Mouse (Mus musculus) olfactory bulb, adult 2 months (tissue): ENCODE measurements around the gene Tmem189. TPM values are rescaled to one million over a fixed set of nuclear protein-coding genes. Genes with fewer than 3 reads are reported as not detected.

Source experiments
- H3K27ac ChIP-seq: fragments of 200-500 bp; 2 replicates; pipeline ENCODE4 v1.5.1; 2012; ENCODE audit warnings: low read depth, low read length; ENCODE audit not compliant: insufficient read depth
- H3K4me1 ChIP-seq: fragments of 200-500 bp; 2 replicates; pipeline ENCODE4 v1.6.1; 2012; ENCODE audit warnings: low read length; ENCODE audit not compliant: control insufficient read depth, insufficient read depth
- H3K4me3 ChIP-seq: fragments of 200-500 bp; 2 replicates; pipeline ENCODE4 v1.5.1; 2012; ENCODE audit warnings: mild to moderate bottlenecking, low read depth, low read length, moderate library complexity; ENCODE audit not compliant: insufficient read depth
- CTCF ChIP-seq: fragments of 200-500 bp; IDR thresholded peaks from 2 replicates; pipeline ENCODE4 v1.5.1; 2012; ENCODE audit warnings: low read depth, mild to moderate bottlenecking, low read length, moderate library complexity; ENCODE audit not compliant: insufficient read depth
- POLR2A ChIP-seq: fragments of 200-500 bp; IDR thresholded peaks from 2 replicates; pipeline ENCODE4 v1.6.1; 2012; ENCODE audit warnings: mild to moderate bottlenecking, low read depth, low read length, moderate library complexity; ENCODE audit not compliant: insufficient read depth
- WGBS: fragments of 180-500 bp; shearing (Covaris S2); methylation state at CpG from one replicate; pipeline ENCODE4 v1.1.7; 2018; 5-methylcytosine and 5-hydroxymethylcytosine counted together
- polyA plus RNA-seq: library from polyadenylated mRNA; stranded (reverse); fragments of >200 nt; gene quantifications from 2 replicates; pipeline ENCODE4 v1.2.4, GENCODE M21; 2012; ENCODE audit warnings: low replicate concordance; ENCODE audit not compliant: missing spikeins, insufficient read depth, insufficient read length

Gene Tmem189
- polyA plus RNA-seq, 1 experiment: 167 TPM

DNA sequence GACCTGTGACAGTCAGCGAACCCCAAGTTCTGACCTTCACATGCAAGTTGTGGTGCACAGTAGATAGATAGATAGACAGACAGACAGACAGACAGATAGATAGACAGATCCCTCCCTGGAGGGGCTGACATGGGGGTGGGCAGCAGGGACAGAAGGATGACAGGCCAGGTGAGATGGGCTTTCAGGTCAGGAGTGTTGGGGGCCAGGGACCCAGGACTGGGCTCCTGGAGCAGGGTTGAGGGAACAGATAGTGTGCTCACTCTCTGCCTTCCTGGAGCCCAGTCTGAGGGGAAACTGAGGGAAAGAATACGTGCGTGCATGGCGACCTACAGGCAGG lies 2.4 kb downstream of the Tmem189 start:
- TF ChIP-seq CTCF (no peak), POLR2A (no peak)
- Histone ChIP-seq H3K4me3 (no peak overlapping the region), H3K27ac (no peak overlapping the region), H3K4me1 (peaks cover 29% of the 10 kb centered on the region)
- WGBS: 98% methylated on average over 4 of the region's 4 CpGs

DNA sequence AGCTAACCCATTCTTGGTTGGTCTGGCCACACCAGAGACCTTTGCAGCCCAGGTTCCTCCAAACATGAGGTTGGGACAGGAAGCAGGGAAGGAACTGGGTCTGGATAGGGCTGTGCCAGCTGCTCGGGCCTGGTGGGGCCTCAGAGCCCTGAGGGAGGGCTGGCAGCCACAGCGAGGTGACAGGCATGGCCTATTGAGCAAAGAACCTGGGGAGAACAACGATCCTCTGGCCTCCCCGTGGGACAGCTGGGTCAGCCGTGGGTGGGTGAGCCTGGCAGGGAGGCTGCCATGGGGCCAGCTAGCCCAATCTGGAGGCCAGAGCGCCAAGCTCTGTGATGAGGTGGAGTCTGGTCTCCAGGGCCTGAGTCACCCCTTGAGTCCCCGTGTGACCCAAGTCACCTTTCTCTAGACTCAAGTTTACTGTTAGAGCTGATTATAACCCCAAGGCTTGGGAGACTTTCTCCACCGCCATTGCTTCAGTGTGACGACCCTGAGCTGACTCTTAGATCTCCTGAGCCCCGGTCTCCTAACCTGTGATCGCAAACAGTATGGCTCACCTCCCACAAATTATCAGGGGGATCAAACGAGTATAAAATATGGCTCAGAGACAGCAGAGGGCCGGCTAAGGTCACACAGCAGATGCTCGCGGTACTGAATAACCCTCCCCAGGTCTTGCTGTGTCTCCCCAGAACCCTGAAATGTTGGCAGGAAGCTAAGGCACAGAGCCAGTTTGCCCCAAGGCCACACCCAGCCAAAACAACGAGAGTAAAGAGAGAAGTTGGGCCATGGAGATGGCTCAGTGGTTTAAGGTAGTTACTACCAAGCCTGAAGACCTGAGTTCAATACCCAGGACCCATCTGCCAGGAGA lies 3.0 kb downstream of the Tmem189 start:
- peaks cover 24% of the 10 kb centered on the region for H3K4me1 ChIP-seq
- TF ChIP-seq POLR2A (no peak), CTCF (no peak)
- H3K4me3 ChIP-seq: no peak overlapping the region
- 85% methylated on average over 16 of the region's 16 CpGs for WGBS
- no peak overlapping the region for H3K27ac ChIP-seq

DNA sequence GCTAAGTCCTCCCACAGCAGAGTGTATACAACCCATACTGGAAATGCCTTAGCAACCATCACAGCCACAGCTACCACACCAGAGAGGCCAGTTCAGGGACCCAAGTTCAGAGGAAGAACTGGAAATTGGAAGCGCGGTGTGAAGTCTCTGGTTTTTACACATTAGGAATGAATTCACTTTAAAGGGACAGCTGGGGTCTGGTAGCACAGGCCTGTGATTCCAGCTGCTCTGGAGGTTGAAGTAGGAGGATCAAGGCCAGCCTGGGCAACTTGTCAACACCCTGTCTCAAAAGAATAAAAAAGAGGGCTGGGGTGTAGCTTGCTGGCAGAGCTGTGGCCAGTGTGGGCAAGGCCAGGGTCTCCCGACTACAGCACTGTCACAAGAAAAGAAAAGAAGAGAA lies 3.8 kb downstream of the Tmem189 start:
- peaks cover 16% of the 10 kb centered on the region for H3K4me1 ChIP-seq
- no peak overlapping the region for H3K4me3 ChIP-seq
- H3K27ac ChIP-seq: no peak overlapping the region
- whole genome bisulfite sequencing: 71% methylated on average over 3 of the region's 3 CpGs
- TF ChIP-seq CTCF: no peak
- TF ChIP-seq POLR2A: no peak

DNA sequence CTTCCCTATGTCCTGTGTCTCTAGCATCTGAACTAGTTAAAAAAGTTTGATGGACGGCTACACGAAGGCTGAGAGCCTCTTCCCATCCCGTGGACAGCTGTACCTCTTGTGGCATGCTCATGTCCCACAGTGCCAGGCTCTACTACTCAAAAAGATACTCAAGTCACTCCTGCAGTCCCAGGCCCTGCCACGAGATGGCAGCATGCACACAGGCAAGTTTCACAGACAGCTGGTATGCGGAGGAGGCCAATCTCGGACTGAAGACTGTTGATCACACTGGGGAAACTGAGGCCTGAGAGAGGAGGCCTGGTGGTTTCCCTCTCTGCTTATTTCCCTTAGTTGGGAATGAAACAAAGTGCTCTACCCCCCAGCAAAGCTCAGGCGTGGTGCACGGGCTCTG lies 4.5 kb downstream of the Tmem189 start:
- 4% methylated on average over 8 of the region's 8 CpGs for WGBS
- Histone ChIP-seq H3K27ac (no peak overlapping the region), H3K4me1 (peaks cover 12% of the 10 kb centered on the region), H3K4me3 (no peak overlapping the region)
- no peak for TF ChIP-seq POLR2A
- TF ChIP-seq CTCF: peak; percentile 92

GRCm38 (mm10) chr2:167683721-167684120 lies 5.9 kb downstream of the Tmem189 start:
- TF ChIP-seq POLR2A: no peak
- TF ChIP-seq CTCF: no peak
- H3K4me3 ChIP-seq: no peak overlapping the region
- no peak overlapping the region for H3K27ac ChIP-seq
- peaks cover 10% of the 10 kb centered on the region for H3K4me1 ChIP-seq
- 91% methylated on average over 3 of the region's 3 CpGs for WGBS

DNA sequence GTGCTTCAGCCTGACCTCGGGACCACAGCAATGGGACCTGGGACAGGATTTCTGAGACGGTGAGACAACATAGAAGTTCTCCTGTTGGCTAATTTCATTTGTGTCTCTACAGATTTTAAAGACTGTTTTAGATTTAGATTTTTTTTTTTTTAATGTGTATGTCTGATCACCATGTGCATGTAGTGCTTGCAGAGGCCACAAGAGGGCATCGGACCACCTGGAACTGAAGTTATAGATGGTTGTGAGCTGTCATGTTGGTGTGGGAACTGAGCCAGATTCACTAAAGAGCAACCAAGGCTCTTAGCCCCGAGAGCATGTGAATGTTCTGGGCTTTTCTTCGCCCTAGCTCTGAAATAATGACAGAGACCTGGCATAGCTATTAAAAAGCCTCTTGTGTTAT lies 9.0 kb downstream of the Tmem189 start:
- peaks cover 4% of the 10 kb centered on the region for H3K4me1 ChIP-seq
- no peak for TF ChIP-seq POLR2A
- TF ChIP-seq CTCF: no peak
- no peak overlapping the region for H3K27ac ChIP-seq
- WGBS: 56% methylated on average over 5 of the region's 5 CpGs
- no peak overlapping the region for H3K4me3 ChIP-seq

DNA sequence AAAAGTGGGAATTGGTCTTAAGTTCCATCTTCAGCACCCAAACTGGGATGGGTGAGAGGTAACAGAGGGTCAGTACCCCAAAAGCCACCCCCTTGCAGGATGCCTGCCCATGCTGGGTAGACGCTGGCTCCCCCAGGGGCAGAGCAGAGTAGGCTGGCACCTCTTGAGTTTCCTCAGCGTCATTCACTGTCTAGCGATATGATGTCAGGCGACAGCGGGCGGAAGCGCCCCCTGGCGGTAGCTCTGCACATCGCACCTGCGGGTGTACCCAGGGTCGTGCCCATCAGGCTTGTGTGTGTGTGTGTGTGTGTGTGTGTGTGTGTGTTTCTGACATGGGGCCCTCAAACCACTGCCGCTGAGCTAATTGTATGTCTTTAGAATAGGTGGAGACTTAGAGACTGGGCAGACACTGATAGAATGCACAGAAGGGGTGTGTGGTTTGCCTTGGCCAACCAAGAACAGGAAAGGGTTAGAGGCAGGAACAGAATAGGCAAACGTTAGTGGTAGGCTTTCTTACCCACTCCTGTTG lies 9.7 kb downstream of the Tmem189 start:
- Histone ChIP-seq H3K4me1 (peaks cover 4% of the 10 kb centered on the region), H3K27ac (no peak overlapping the region), H3K4me3 (no peak overlapping the region)
- 1% methylated on average over 13 of the region's 13 CpGs for WGBS
- no peak for TF ChIP-seq POLR2A
- TF ChIP-seq CTCF: peak; percentile 97

GRCm38 (mm10) chr2:167678600-167678999 lies 11.0 kb downstream of the Tmem189 start:
- no peak overlapping the region for H3K27ac ChIP-seq
- H3K4me3 ChIP-seq: no peak overlapping the region
- H3K4me1 ChIP-seq: peaks cover 4% of the 10 kb centered on the region
- 52% methylated on average over 5 of the region's 5 CpGs for WGBS
- no peak for TF ChIP-seq CTCF
- TF ChIP-seq POLR2A: no peak

DNA sequence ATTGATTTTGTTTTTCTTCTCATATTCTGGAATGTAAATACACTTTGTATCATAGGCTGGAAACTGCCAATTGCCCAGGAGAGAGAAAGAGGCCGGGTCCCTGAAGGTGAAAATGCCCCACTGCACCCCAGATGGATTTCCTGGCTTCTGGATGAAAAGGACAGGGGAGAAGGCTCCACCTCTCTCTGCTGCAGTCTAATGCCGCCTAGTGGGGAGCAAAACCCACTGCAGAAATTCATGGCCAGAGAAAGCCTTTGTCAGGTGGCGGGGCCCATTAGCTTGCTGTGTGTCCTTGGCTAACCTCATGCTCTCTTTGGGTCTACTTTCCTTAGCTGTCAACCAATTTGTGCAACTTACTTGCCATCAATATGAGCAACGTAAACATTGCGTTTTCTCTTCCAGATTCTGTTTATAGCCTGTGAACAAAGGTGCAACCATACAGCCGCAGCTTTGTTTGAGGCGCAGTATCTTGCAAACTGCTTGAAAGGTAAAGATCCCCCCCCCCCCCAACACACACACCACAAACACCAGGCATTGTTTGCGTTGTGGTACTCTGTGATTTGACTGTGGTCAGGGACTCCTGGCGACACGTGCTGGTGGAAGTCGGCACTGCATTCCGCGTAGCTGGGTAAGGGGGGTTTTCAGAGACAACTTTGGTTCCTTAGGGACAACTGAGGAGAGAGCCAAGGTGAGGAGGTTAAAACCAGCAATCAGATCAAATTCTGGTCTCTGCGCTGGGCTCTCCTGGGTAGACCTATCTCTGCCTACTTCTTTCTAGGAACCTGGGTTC lies 14.3 kb downstream of the Tmem189 start:
- Histone ChIP-seq H3K4me1 (peaks cover 8% of the 10 kb centered on the region), H3K4me3 (no peak overlapping the region), H3K27ac (no peak overlapping the region)
- WGBS: 49% methylated on average over 14 of the region's 14 CpGs
- TF ChIP-seq POLR2A (no peak), CTCF (no peak)
